Mouse (Mus musculus) embryonic fibroblast, embryonic 13.5 days (primary cell): ENCODE results near the gene Rpusd1.

Source experiments
- CTCF ChIP-seq: IDR thresholded peaks from 2 replicates; pipeline ENCODE4 v1.5.1; 2011; ENCODE audit warnings: mild to moderate bottlenecking, control low read depth, low read length, moderate library complexity, borderline replicate concordance; ENCODE audit not compliant: insufficient read depth
- POLR2A ChIP-seq: IDR thresholded peaks from 2 replicates; pipeline ENCODE4 v1.6.1; 2011; ENCODE audit warnings: low read depth, mild to moderate bottlenecking, control low read depth, low read length, moderate library complexity

DNA sequence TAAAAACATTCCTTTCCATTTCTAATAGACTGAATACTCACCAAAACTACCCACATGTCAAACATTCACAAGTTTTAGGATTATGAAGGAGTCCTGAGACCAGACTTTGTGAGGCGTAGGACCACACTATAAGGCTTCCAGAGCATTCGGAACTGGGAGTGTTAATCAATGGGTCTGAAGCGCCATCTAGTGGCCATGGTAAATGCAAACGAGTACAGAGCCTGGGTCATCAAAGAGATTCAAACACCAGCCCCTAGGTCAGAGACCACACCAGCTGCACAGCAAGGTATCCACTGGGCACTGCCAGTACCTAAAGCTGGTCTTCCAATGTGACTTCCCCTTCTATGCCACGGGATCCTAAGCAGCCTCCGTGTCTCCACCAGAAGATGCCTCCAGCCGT, 29.0 kb upstream of the Rpusd1 start:
- TF ChIP-seq CTCF = no peak
- no peak for TF ChIP-seq POLR2A
